Mouse (Mus musculus): ENCODE data around the gene Tamm41. TPM values are rescaled to one million over a fixed set of nuclear protein-coding genes. Genes with fewer than 3 reads are reported as not detected.

Gene Tamm41
- total RNA-seq, 1 experiment: 35.7 TPM

DNA sequence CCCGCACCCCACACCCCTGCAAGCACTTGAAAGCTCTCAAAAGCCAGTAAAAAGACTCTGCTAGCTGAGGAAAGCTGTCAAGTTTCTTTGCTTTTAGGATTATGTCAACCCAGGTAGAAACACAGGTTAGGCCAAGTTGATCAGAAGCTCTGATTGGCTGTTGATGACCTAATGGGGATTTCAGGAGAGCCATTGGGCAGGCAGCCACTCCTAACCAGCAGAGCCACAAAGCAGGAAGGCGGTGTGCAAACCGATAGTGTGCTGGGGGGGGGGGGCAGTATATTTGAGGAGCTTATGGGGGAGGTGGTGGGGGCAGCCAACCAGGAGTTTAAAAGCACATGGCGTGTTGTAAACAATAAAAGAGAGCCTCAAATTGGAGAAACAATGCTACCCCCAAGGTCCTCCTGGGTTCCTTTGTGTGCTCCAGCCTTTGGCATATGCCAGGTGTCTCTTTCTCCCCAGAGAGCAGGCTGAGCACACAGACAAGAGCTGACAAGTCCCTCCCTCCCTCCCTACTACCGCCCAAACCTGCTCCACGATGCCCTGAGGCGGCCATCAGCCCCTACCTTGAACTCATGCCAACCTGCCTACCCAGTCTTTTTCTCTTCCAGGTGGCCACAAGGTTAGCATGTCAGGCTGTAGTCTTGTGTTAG lies 49.6 kb downstream of the Tamm41 start:
- H3K27ac ChIP-seq (ENCODE audit: insufficient read depth, low read depth, low read length, poor library complexity, severe bottlenecking): no peak overlapping the region
- H3K4me1 ChIP-seq (ENCODE audit: control insufficient read depth in 2 of 2, insufficient read depth in 2 of 2, low read length in 2 of 2, poor library complexity in 1 of 2): no peaks in the 10 kb centered on the region
- no peak overlapping the region for H3K9ac ChIP-seq (ENCODE audit: insufficient read depth, low read depth, low read length, poor library complexity, severe bottlenecking)
- H3K36me3 ChIP-seq (ENCODE audit: control insufficient read depth, insufficient read depth, low read length, poor library complexity, severe bottlenecking): no peaks in the 10 kb centered on the region
- no peak for TF ChIP-seq HCFC1 (IDR thresholded peaks at IDR 0.05; ENCODE audit: borderline replicate concordance, insufficient read depth, low read length)
- TF ChIP-seq ZNF384 (IDR thresholded peaks at IDR 0.05; ENCODE audit: low read depth, low read length): no peak
- no peak for DNase-seq (ENCODE audit: low read depth, low spot score)
- H3K4me3 ChIP-seq (ENCODE audit: insufficient read depth in 1 of 2, low read depth in 1 of 2, low read length in 2 of 2, poor library complexity in 1 of 2, severe bottlenecking in 1 of 2): no peak overlapping the region
- in situ Hi-C loops (cut with MboI; ENCODE audit: low sequenced_read_pairs in 2 of 2, unreplicated experiment in 2 of 2): no loop called here
- no peaks in the 10 kb centered on the region for H3K9me3 ChIP-seq (ENCODE audit: control insufficient read depth, insufficient read depth, low read depth, low read length)

DNA sequence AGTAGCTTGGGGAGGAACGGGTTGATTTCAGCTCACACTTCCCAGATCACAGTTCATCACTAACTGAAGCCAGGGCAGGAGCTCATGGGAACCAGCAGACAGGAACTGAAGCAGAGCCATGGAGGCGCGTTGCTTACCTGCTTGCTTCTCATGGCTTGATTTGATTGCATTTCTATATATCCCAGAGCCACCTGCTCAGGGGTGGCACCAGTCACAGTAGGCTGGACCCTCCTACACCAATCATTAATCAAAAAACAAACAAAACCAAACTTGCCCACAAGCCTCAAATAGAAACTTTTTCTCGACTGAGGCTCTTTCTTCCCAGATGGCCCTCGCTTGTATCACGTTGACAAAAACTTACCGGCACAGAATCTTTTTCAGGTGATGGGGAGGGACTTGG lies 55.0 kb downstream of the Tamm41 start:
- H3K36me3 ChIP-seq (ENCODE audit: control insufficient read depth, insufficient read depth, low read length, poor library complexity, severe bottlenecking): no peaks in the 10 kb centered on the region
- no peak overlapping the region for H3K4me3 ChIP-seq (ENCODE audit: insufficient read depth in 1 of 2, low read depth in 1 of 2, low read length in 2 of 2, poor library complexity in 1 of 2, severe bottlenecking in 1 of 2)
- TF ChIP-seq HCFC1 (IDR thresholded peaks at IDR 0.05; ENCODE audit: borderline replicate concordance, insufficient read depth, low read length) (no peak), ZC3H11A (IDR thresholded peaks at IDR 0.05; ENCODE audit: borderline replicate concordance, low read depth, low read length) (no peak), CHD2 (IDR thresholded peaks at IDR 0.05; ENCODE audit: low read depth, low read length) (no peak), MAFK (IDR thresholded peaks at IDR 0.05; ENCODE audit: insufficient read depth, low read depth, low read length) (no peak), ZNF384 (IDR thresholded peaks at IDR 0.05; ENCODE audit: low read depth, low read length) (no peak)
- DNase-seq (ENCODE audit: low read depth, low spot score): no peak
- no peaks in the 10 kb centered on the region for H3K9me3 ChIP-seq (ENCODE audit: control insufficient read depth, insufficient read depth, low read depth, low read length)
- H3K9ac ChIP-seq (ENCODE audit: insufficient read depth, low read depth, low read length, poor library complexity, severe bottlenecking): no peak overlapping the region
- in situ Hi-C loops (cut with MboI; ENCODE audit: low sequenced_read_pairs in 2 of 2, unreplicated experiment in 2 of 2): no loop called here
- H3K4me1 ChIP-seq (ENCODE audit: control insufficient read depth in 2 of 2, insufficient read depth in 2 of 2, low read length in 2 of 2, poor library complexity in 1 of 2): no peaks in the 10 kb centered on the region
- no peak overlapping the region for H3K27ac ChIP-seq (ENCODE audit: insufficient read depth, low read depth, low read length, poor library complexity, severe bottlenecking)

DNA sequence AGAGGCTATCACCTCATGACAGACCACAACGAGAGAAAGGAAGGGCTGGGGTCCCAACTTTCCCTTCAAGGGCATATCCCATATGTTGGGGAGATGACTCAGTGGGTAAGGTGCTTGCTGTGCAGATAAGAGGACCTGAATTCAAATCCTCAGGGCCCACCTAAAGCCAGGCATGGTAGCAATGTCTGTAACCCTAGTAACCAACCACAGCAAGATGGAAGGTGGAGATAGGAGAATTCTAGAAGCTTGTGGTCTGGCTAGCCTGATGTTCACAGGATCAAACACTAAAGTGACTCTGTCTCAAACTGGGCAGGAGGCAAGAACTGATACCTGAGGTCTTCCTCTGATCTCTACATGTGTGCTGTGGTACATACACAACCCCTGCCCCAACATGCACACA lies 58.0 kb downstream of the Tamm41 start:
- Histone ChIP-seq H3K4me3 (ENCODE audit: insufficient read depth in 1 of 2, low read depth in 1 of 2, low read length in 2 of 2, poor library complexity in 1 of 2, severe bottlenecking in 1 of 2) (no peak overlapping the region), H3K9ac (ENCODE audit: insufficient read depth, low read depth, low read length, poor library complexity, severe bottlenecking) (no peak overlapping the region), H3K4me1 (ENCODE audit: control insufficient read depth in 2 of 2, insufficient read depth in 2 of 2, low read length in 2 of 2, poor library complexity in 1 of 2) (no peaks in the 10 kb centered on the region), H3K27ac (ENCODE audit: insufficient read depth, low read depth, low read length, poor library complexity, severe bottlenecking) (no peak overlapping the region), H3K36me3 (ENCODE audit: control insufficient read depth, insufficient read depth, low read length, poor library complexity, severe bottlenecking) (no peaks in the 10 kb centered on the region), H3K9me3 (ENCODE audit: control insufficient read depth, insufficient read depth, low read depth, low read length) (no peaks in the 10 kb centered on the region)
- in situ Hi-C loops (cut with MboI; ENCODE audit: low sequenced_read_pairs in 2 of 2, unreplicated experiment in 2 of 2): no loop called here
- no peak for DNase-seq (ENCODE audit: low read depth, low spot score)
- TF ChIP-seq CHD2 (IDR thresholded peaks at IDR 0.05; ENCODE audit: low read depth, low read length) (no peak), HCFC1 (IDR thresholded peaks at IDR 0.05; ENCODE audit: borderline replicate concordance, insufficient read depth, low read length) (no peak)

DNA sequence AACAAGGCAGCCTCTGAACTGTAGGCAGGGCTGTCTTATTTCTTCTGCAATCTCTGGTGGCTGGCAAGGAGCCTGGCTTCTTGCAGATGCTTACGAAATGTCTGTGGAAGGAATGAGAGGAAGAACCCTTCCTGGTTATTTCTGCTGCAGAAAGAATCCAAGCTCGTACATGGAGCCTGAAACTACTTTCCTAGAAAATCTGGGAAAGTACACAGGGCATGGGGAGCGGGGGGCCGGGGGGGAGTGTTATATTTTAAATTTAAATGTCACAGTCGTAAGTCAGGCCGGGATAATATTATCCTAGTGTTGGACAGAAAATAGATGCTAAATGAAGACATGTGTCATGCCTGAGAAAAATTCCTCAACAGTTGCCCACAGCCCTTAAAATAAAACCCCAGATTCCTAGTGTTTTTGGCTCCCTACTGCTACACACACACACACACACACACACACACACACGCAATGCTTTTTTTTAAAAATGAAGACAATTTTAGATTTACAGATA lies 60.7 kb downstream of the Tamm41 start:
- Histone ChIP-seq H3K4me1 (ENCODE audit: control insufficient read depth in 2 of 2, insufficient read depth in 2 of 2, low read length in 2 of 2, poor library complexity in 1 of 2) (no peaks in the 10 kb centered on the region), H3K4me3 (ENCODE audit: insufficient read depth in 1 of 2, low read depth in 1 of 2, low read length in 2 of 2, poor library complexity in 1 of 2, severe bottlenecking in 1 of 2) (no peak overlapping the region), H3K9ac (ENCODE audit: insufficient read depth, low read depth, low read length, poor library complexity, severe bottlenecking) (no peak overlapping the region), H3K27ac (ENCODE audit: insufficient read depth, low read depth, low read length, poor library complexity, severe bottlenecking) (no peak overlapping the region), H3K36me3 (ENCODE audit: control insufficient read depth, insufficient read depth, low read length, poor library complexity, severe bottlenecking) (no peaks in the 10 kb centered on the region), H3K9me3 (ENCODE audit: control insufficient read depth, insufficient read depth, low read depth, low read length) (no peaks in the 10 kb centered on the region)
- DNase-seq (ENCODE audit: low read depth, low spot score): no peak
- TF ChIP-seq CHD2 (IDR thresholded peaks at IDR 0.05; ENCODE audit: low read depth, low read length) (no peak), ZNF384 (IDR thresholded peaks at IDR 0.05; ENCODE audit: low read depth, low read length) (no peak), MAFK (IDR thresholded peaks at IDR 0.05; ENCODE audit: insufficient read depth, low read depth, low read length) (no peak), HCFC1 (IDR thresholded peaks at IDR 0.05; ENCODE audit: borderline replicate concordance, insufficient read depth, low read length) (no peak), ZC3H11A (IDR thresholded peaks at IDR 0.05; ENCODE audit: borderline replicate concordance, low read depth, low read length) (no peak)
- in situ Hi-C loops (cut with MboI; ENCODE audit: low sequenced_read_pairs in 2 of 2, unreplicated experiment in 2 of 2): no loop called here

DNA sequence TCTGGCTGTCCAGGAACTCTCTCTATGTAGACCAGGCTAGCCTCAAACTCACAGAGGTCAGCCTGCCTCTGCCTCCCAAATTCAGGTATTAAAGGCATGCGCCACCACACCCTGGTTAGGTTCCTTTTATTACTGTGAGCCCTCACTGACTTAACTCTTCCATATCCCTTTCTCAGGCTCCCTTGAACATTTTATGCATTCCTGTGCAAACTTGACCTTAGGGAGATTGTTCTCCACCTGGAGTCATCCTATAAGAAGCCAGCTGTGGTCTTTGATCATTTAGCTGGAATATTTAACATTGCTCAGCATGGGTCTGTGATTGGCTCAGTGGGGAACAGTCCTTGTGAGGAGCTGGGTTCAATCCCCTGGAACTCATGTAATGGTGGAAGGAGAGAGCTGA lies 63.3 kb downstream of the Tamm41 start:
- Histone ChIP-seq H3K36me3 (ENCODE audit: control insufficient read depth, insufficient read depth, low read length, poor library complexity, severe bottlenecking) (no peaks in the 10 kb centered on the region), H3K9ac (ENCODE audit: insufficient read depth, low read depth, low read length, poor library complexity, severe bottlenecking) (no peak overlapping the region), H3K9me3 (ENCODE audit: control insufficient read depth, insufficient read depth, low read depth, low read length) (no peaks in the 10 kb centered on the region), H3K4me1 (ENCODE audit: control insufficient read depth in 2 of 2, insufficient read depth in 2 of 2, low read length in 2 of 2, poor library complexity in 1 of 2) (0 out of 4 replicates have a peak, but pooled peaks cover 0 to 3% of the 10 kb centered on the region in 2 experiments), H3K27ac (ENCODE audit: insufficient read depth, low read depth, low read length, poor library complexity, severe bottlenecking) (no peak overlapping the region), H3K4me3 (ENCODE audit: insufficient read depth in 1 of 2, low read depth in 1 of 2, low read length in 2 of 2, poor library complexity in 1 of 2, severe bottlenecking in 1 of 2) (no peak overlapping the region)
- DNase-seq (ENCODE audit: low read depth, low spot score): no peak
- in situ Hi-C loops (cut with MboI; ENCODE audit: low sequenced_read_pairs in 2 of 2, unreplicated experiment in 2 of 2): no loop called here
- TF ChIP-seq HCFC1 (IDR thresholded peaks at IDR 0.05; ENCODE audit: borderline replicate concordance, insufficient read depth, low read length) (no peak), MAFK (IDR thresholded peaks at IDR 0.05; ENCODE audit: insufficient read depth, low read depth, low read length) (no peak), CHD2 (IDR thresholded peaks at IDR 0.05; ENCODE audit: low read depth, low read length) (no peak), ZC3H11A (IDR thresholded peaks at IDR 0.05; ENCODE audit: borderline replicate concordance, low read depth, low read length) (no peak), ZNF384 (IDR thresholded peaks at IDR 0.05; ENCODE audit: low read depth, low read length) (no peak)
